Mouse (Mus musculus) neutrophil, adult 5-6 weeks (primary cell): ENCODE measurements around the gene Gm13084. TPM values are rescaled to one million over a fixed set of nuclear protein-coding genes. Genes with fewer than 3 reads are reported as not detected.
"Not testable (repeated sequence)": the region's sequence is repeated elsewhere in the genome, so short reads cannot be mapped to it uniquely, and the experiment has no call there.

Source experiments
- ATAC-seq: fragments of 151-379, 151-347 bp; 2 replicates; pipeline ENCODE4 v1.8.0; 2017; ENCODE audit warnings: mild to moderate bottlenecking, moderate TSS enrichment; ENCODE audit not compliant: insufficient number of reproducible peaks, poor library complexity, low FRiP score, severe bottlenecking; ENCODE audit errors: extremely low read depth
- total RNA-seq: library from RNA; stranded (forward); fragments of 200-1000 nt; gene quantifications from 2 replicates; pipeline ENCODE4 v1.2.3, GENCODE M21; 2017

Gene Gm13084
- not detected in 2 replicates for total RNA-seq

- ATAC-seq: no peak
Measured at GRCm38 (mm10) chr4:143815993-143816392, at the start of gene Gm13084. TSS of gene Gm13084 (minus strand) at chr4:143816093.

GRCm38 (mm10) chr4:143846197-143846596 is 30.3 kb upstream of the Gm13084 start, which contains the start of gene Gm13103:
TSS of gene Gm13103 (plus strand) at chr4:143846497.
- ATAC-seq: not testable (repeated sequence)

- not testable (repeated sequence) for ATAC-seq
Measured at GRCm38 (mm10) chr4:143789052-143789451, 26.8 kb downstream of the Gm13084 start, which contains the start of gene Gm13023. TSS of gene Gm13023 (plus strand) at chr4:143789352.

Other genes with a start within 250 kb of the Gm13084 start
- gene Gm13083, start 201.1 kb downstream of the Gm13084 start, total RNA-seq: 0.25 TPM in 1 of 2 replicates, not detected in the other
- not detected in 2 replicates for gene Gm13088, start 158.8 kb downstream of the Gm13084 start, total RNA-seq
- not detected in 2 replicates for gene Gm13089, start 113.4 kb downstream of the Gm13084 start, total RNA-seq
- not detected in 2 replicates for gene Gm13078, start 96.6 kb downstream of the Gm13084 start, total RNA-seq
- gene Gm13023, start 26.7 kb downstream of the Gm13084 start, total RNA-seq: not detected in 2 replicates
- not detected in 2 replicates for gene Gm13103, start 30.4 kb upstream of the Gm13084 start, total RNA-seq
- gene Pramef6, start 84.3 kb upstream of the Gm13084 start, total RNA-seq: not detected in 2 replicates
- not detected in 2 replicates for gene Pramef25, start 134.9 kb upstream of the Gm13084 start, total RNA-seq
- gene Gm13101, start 150.9 kb upstream of the Gm13084 start, total RNA-seq: not detected in 2 replicates
- not detected in 2 replicates for gene Pramef17, start 178.3 kb upstream of the Gm13084 start, total RNA-seq
- gene Pramel4, start 243.0 kb upstream of the Gm13084 start, total RNA-seq: not detected in 2 replicates